Mouse (Mus musculus) heart, embryonic 10.5 days (tissue): ENCODE results near the gene Gm21887. TPM values are rescaled to one million over a fixed set of nuclear protein-coding genes. Genes with fewer than 3 reads are reported as not detected.
"Not testable (repeated sequence)": the region's sequence is repeated elsewhere in the genome, so short reads cannot be mapped to it uniquely, and the experiment has no call there.

ENCODE experiments used
- DNase-seq: peaks from one replicate; pipeline ENCODE4 v3.0.0-alpha.2; 2017; ENCODE audit warnings: low spot score
- H3K27ac ChIP-seq: fragments of 300-500 bp; sonication (generic); 2 replicates; pipeline ENCODE4 v1.5.1; 2016; ENCODE audit warnings: mild to moderate bottlenecking
- H3K27me3 ChIP-seq: fragments of 300-500 bp; sonication (generic); 2 replicates; pipeline ENCODE4 v1.6.1; 2016; ENCODE audit warnings: mild to moderate bottlenecking; ENCODE audit not compliant: poor library complexity, insufficient read depth, severe bottlenecking
- H3K36me3 ChIP-seq: fragments of 300-500 bp; sonication (generic); 2 replicates; pipeline ENCODE4 v1.6.1; 2016; ENCODE audit warnings: mild to moderate bottlenecking, moderate library complexity
- H3K4me1 ChIP-seq: fragments of 300-500 bp; sonication (generic); 2 replicates; pipeline ENCODE4 v1.6.1; 2016; ENCODE audit warnings: mild to moderate bottlenecking
- H3K4me3 ChIP-seq: fragments of 300-500 bp; sonication (generic); 2 replicates; pipeline ENCODE4 v1.5.1; 2016; ENCODE audit warnings: mild to moderate bottlenecking, moderate library complexity
- H3K9me3 ChIP-seq: fragments of 300-500 bp; sonication (generic); 2 replicates; pipeline ENCODE4 v1.6.1; 2016; ENCODE audit warnings: mild to moderate bottlenecking, moderate library complexity
- WGBS: fragments of 180-500 bp; shearing (Covaris S2); methylation state at CpG from one replicate; pipeline ENCODE4 v1.1.7; 2016; 5-methylcytosine and 5-hydroxymethylcytosine counted together
- polyA plus RNA-seq: library from polyadenylated mRNA; unstranded; fragments of >200 nt; fragmentation: Nextera tagmentation; extraction: Ambion mirVana; gene quantifications from 2 replicates; pipeline ENCODE4 v1.2.1, GENCODE M21; 2016

Gm21887 gene
- polyA plus RNA-seq, 1 experiment from 2014 or later = 172 TPM

DNA sequence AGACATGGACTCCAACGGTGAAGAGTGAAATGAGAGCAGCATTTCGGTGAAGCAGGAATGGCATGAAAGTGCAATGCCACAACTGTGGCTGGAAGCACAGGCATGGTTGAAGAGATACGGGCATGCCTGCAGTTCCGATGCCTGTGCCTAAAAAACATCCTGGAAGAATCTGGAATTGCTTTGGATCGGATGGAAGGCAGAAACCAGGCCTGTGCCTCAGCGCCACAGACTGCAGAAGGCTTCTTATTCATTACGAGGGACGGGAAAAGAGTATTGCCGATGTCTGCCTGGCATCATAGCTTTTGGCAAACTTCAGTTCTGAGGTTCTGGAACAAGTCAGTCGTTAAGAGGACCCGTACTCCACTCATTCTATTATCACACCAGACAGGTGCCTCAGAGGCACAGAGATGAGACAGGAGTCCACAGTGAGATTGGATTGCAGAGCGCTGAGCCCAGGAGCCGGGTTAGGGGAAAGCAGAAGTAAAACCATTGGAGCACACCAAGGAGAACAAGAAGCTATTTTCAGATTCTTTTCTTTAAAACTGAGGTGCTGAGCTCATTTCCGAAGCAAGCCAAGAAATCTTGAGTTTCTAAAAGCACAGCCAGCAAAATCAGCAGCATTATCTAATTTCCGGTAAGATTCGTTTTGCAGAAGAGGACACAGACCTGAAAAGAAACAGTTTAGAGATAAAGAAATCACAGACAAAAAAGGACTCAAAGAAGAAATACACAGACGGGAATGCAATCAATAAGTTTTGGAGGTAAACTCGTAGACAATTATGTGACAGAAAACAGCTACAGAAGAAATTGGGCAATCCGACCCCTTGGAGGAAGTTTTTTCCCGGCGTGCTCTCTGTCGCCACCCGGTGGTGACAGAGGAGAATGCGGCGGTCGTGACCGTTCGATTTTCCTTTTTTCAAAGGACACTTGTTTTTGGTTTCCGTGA, 30.8 kb upstream of the Gm21887 start:
- WGBS = 70% methylated on average over 29 of the region's 29 CpGs
- peaks cover 59% of the 10 kb centered on the region for H3K36me3 ChIP-seq
- not testable (repeated sequence) for H3K4me3 ChIP-seq, H3K27ac ChIP-seq, H3K4me1 ChIP-seq, H3K27me3 ChIP-seq
- peak; percentile 80 for DNase-seq
- peaks cover 84% of the 10 kb centered on the region for H3K9me3 ChIP-seq

DNA sequence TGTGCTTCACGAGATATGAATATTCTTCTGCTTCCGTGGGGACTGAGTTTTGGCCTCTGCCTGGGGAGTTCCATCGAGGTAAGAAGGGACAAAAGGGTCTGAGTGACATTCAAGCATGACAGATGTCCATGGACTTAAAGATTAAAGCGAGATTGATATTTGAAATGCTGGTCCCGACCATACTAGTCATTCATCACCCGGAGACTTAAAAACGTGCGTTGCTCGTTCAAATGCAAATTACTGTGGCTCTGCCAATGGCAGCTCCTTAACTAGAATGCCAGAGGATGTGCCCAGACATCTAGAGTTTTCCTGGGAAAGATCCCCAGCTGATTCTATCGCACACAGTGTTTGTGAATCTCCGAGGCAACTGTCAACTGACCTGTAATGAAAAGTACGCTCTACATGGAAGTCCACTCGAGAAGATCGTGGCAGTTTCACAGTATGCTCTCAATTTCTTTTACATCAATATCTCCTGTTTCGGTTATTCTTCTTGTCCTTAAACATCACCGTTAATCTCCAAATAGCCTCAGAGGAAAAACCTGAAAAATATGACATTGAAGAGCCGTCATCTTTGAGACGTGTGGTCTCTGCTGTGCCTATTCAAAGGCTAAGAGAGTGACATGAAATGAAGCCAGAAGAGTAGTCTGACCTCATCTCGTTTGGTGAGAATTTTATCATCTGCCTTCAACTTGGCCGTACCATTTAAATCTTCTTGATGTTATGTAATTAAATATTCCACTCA, 29.8 kb upstream of the Gm21887 start:
- peak; percentile 73 for DNase-seq
- peaks cover 85% of the 10 kb centered on the region for H3K9me3 ChIP-seq
- not testable (repeated sequence) for H3K4me3 ChIP-seq, H3K27ac ChIP-seq, H3K27me3 ChIP-seq, H3K4me1 ChIP-seq
- peaks cover 65% of the 10 kb centered on the region for H3K36me3 ChIP-seq
- WGBS = 82% methylated on average over 20 of the region's 20 CpGs

- H3K4me3 ChIP-seq, H3K4me1 ChIP-seq, H3K27me3 ChIP-seq, H3K27ac ChIP-seq: not testable (repeated sequence)
- WGBS = 79% methylated on average over 6 of the region's 6 CpGs
- DNase-seq = peak; percentile 69
- Histone ChIP-seq H3K36me3 (peaks cover 70% of the 10 kb centered on the region), H3K9me3 (peaks cover 85% of the 10 kb centered on the region)
These were observed 29.3 kb upstream of the Gm21887 start for GRCm38 (mm10) chrX:169980203-169980556.

DNA sequence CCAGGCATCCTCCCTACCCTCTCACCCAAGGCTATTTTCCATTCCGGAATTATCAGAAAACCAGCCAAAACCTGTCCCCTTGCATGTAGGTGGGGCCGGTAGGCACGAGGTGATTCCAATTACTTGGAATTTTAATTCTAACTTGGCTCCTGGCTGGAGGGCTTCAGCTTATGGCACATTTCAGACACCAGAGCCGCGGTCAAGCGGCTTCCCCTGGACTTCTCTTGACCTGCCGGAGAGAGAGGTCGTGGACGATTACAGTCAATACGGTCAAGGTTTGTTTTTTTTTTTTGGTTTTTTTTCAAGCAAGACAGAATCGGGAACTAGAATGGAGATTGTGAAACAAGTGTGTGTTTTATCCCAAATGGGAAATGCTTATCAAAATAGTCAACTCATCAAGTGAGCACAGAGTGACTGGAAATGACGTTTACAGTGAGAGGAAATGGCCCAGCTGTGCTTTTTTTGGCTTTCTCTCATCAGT, 28.6 kb upstream of the Gm21887 start:
- 78% methylated on average over 12 of the region's 12 CpGs for WGBS
- no peak for DNase-seq
- Histone ChIP-seq H3K27me3 (no peaks in the 10 kb centered on the region), H3K9me3 (peaks cover 85% of the 10 kb centered on the region), H3K4me3 (no peak overlapping the region), H3K27ac (no peak overlapping the region), H3K36me3 (peaks cover 72% of the 10 kb centered on the region), H3K4me1 (no peaks in the 10 kb centered on the region)

- H3K4me3 ChIP-seq, H3K27me3 ChIP-seq, H3K4me1 ChIP-seq, H3K27ac ChIP-seq: not testable (repeated sequence)
- Histone ChIP-seq H3K36me3 (peaks cover 76% of the 10 kb centered on the region), H3K9me3 (peaks cover 88% of the 10 kb centered on the region)
- 84% methylated on average over 19 of the region's 19 CpGs for WGBS
- DNase-seq = peak; percentile 84
These were observed 27.7 kb upstream of the Gm21887 start for GRCm38 (mm10) chrX:169981761-169982181.

- H3K27me3 ChIP-seq, H3K27ac ChIP-seq, H3K4me3 ChIP-seq, H3K4me1 ChIP-seq, DNase-seq: not testable (repeated sequence)
- Histone ChIP-seq H3K9me3 (peaks cover 87% of the 10 kb centered on the region), H3K36me3 (peaks cover 75% of the 10 kb centered on the region)
- 88% methylated on average over 23 of the region's 23 CpGs for WGBS
These were observed 26.7 kb upstream of the Gm21887 start for GRCm38 (mm10) chrX:169982606-169983400.

GRCm38 (mm10) chrX:169983401-169984165, 25.9 kb upstream of the Gm21887 start:
- not testable (repeated sequence) for H3K27ac ChIP-seq, H3K4me1 ChIP-seq, H3K4me3 ChIP-seq, H3K27me3 ChIP-seq
- WGBS = 87% methylated on average over 19 of the region's 19 CpGs
- peaks cover 82% of the 10 kb centered on the region for H3K9me3 ChIP-seq
- peaks cover 73% of the 10 kb centered on the region for H3K36me3 ChIP-seq
- DNase-seq = peak; percentile 76

DNA sequence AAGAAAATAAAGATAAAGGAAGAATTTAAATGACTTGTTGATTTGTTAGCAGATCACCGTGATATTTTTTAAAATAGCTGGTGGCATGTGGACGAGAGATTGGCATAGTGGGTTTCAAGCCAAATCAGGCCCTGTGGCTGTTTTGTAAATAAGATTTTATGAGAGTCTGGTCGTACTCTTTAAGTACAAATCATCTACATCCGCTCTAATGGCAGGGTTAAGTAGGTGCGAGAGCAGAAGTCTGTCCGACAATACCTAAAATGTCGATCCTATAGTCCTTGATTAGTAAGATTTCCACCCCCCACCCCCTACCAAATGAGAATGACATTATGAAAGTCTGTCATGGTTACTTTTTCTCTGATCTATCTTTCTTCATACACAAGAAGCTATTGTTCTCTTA, 25.1 kb upstream of the Gm21887 start:
- not testable (repeated sequence) for H3K27me3 ChIP-seq, H3K4me3 ChIP-seq, H3K27ac ChIP-seq, DNase-seq, H3K4me1 ChIP-seq
- WGBS = 87% methylated on average over 7 of the region's 7 CpGs
- Histone ChIP-seq H3K9me3 (peaks cover 82% of the 10 kb centered on the region), H3K36me3 (peaks cover 78% of the 10 kb centered on the region)

DNA sequence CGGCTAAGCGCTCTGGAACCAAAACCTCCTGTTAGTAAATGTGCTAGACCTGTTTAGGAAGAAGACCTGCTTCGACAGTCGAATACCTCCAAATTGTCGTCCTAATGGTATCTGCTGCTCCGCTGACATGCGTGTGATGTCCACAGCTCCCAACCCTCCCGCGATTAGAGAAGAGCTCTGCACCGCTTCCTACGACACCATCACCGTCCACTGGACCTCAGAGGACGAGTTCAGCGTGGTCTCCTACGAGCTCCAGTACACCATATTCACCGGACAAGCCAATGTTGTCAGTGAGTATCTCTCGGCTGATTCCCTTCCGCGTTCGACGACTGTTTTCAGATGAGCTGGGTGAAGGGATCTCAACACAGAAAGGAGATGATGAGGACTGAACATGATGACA, 24.6 kb upstream of the Gm21887 start:
- H3K36me3 ChIP-seq = peaks cover 76% of the 10 kb centered on the region
- not testable (repeated sequence) for H3K27ac ChIP-seq, H3K4me3 ChIP-seq, H3K4me1 ChIP-seq, H3K27me3 ChIP-seq
- WGBS = 90% methylated on average over 21 of the region's 21 CpGs
- H3K9me3 ChIP-seq = peaks cover 79% of the 10 kb centered on the region
- DNase-seq = peak; percentile 77

DNA sequence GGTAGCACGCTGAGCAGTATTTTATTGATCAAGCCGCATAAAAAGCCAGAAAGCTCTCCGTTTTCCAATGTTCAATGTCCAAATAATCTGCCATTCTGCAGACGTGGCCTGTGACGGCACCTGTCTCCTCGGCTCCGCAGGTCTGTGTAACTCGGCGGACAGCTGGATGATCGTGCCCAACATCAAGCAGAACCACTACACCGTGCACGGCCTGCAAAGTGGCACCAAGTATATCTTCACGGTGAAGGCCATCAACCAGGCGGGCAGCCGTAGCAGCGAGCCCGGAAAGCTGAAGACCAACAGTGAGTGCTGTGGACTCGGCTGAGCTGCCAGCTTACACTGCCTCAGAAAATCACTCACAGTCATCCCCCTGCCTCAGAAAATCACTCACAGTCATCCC, 23.7 kb upstream of the Gm21887 start:
- not testable (repeated sequence) for H3K27me3 ChIP-seq, H3K27ac ChIP-seq, H3K4me3 ChIP-seq, H3K4me1 ChIP-seq
- Histone ChIP-seq H3K9me3 (peaks cover 78% of the 10 kb centered on the region), H3K36me3 (peaks cover 77% of the 10 kb centered on the region)
- DNase-seq = peak; percentile 78
- 82% methylated on average over 18 of the region's 18 CpGs for WGBS

- H3K9me3 ChIP-seq = peaks cover 69% of the 10 kb centered on the region
- H3K27me3 ChIP-seq, H3K4me1 ChIP-seq: not testable (repeated sequence)
- 0 out of 2 replicates have a peak overlapping the region, but pooled peaks have one; percentile 0 for H3K27ac ChIP-seq
- peaks cover 70% of the 10 kb centered on the region for H3K36me3 ChIP-seq
- 57% methylated on average over 51 of the region's 51 CpGs for WGBS
- peak; percentile 88 for DNase-seq
- peak overlapping the region; percentile 9 for H3K4me3 ChIP-seq
These were observed 22.7 kb upstream of the Gm21887 start for GRCm38 (mm10) chrX:169986519-169987367.
